Mouse (Mus musculus) hindbrain, embryonic 15.5 days (tissue): ENCODE measurements at regions not wholly inside any gene's neighbourhood (a gene's known extent, or its start where the extent isn't known, plus 50 kb on each side); places are given as distances from the start of the nearest gene placed in this dataset.

Experiments
- ATAC-seq: fragments of 200-750 bp; cut with Nextera tagmentation; 2 replicates; pipeline ENCODE4 v1.8.0; 2017; ENCODE audit warnings: low read depth, moderate number of reproducible peaks, moderate TSS enrichment; ENCODE audit not compliant: low FRiP score
- H3K27ac ChIP-seq: fragments of 300-500 bp; sonication (generic); replicated peaks from 2 replicates; pipeline ENCODE4 v1.5.1; 2015; ENCODE audit warnings: mild to moderate bottlenecking, inconsistent platforms
- H3K27me3 ChIP-seq: fragments of 300-500 bp; sonication (generic); 2 replicates; pipeline ENCODE4 v1.6.1; 2015; ENCODE audit warnings: control low read depth, inconsistent platforms
- H3K36me3 ChIP-seq: fragments of 300-500 bp; sonication (generic); 2 replicates; pipeline ENCODE4 v1.6.1; 2015; ENCODE audit warnings: control low read depth, inconsistent platforms
- H3K4me1 ChIP-seq: fragments of 300-500 bp; sonication (generic); replicated peaks from 2 replicates; pipeline ENCODE4 v1.6.1; 2015; ENCODE audit warnings: control low read depth, inconsistent platforms
- H3K4me2 ChIP-seq: fragments of 300-500 bp; sonication (generic); 2 replicates; pipeline ENCODE4 v1.6.1; 2015; ENCODE audit warnings: moderate library complexity, mild to moderate bottlenecking, inconsistent platforms
- H3K4me3 ChIP-seq: fragments of 300-500 bp; sonication (generic); 2 replicates; pipeline ENCODE4 v1.5.1; 2015; ENCODE audit warnings: mild to moderate bottlenecking, inconsistent platforms
- H3K9ac ChIP-seq: fragments of 300-500 bp; sonication (generic); 2 replicates; pipeline ENCODE4 v1.6.1; 2015; ENCODE audit warnings: inconsistent platforms
- H3K9me3 ChIP-seq: fragments of 300-500 bp; sonication (generic); 2 replicates; pipeline ENCODE4 v1.6.1; 2016; ENCODE audit warnings: control low read depth, inconsistent platforms
- WGBS: fragments of 180-500 bp; shearing (Covaris S2); methylation state at CpG from one replicate; pipeline ENCODE4 v1.1.7; 2015; 5-methylcytosine and 5-hydroxymethylcytosine counted together

DNA sequence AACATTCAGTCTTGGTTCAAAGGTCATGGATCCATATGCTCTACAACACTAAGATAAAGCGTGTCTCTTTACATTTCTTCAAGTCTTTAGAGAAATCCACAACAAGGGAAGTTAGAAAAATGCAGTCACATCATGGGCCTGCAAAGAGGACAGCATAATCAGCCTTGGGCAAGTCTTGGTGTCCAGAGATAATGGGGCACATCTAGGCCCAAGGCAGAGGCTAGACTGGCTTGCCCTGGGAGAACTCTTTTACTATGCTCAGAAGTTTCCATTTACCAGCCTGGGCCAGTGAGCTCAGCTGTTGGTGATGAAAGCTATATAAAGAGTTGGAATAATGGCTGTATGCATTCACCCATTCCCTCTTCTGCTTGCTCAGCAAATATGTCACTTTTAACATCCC is 67.9 kb upstream of the Parp11 start:
- peaks cover 10% of the 10 kb centered on the region; the same call in 1 of the 2 replicates for H3K4me1 ChIP-seq
- ATAC-seq: no peak
- H3K36me3 ChIP-seq: no peaks in the 10 kb centered on the region
- no peaks in the 10 kb centered on the region for H3K27me3 ChIP-seq
- no peaks in the 10 kb centered on the region for H3K9me3 ChIP-seq
- WGBS: 91% methylated on average over 1 of the region's 1 CpGs
- H3K4me3 ChIP-seq: no peak overlapping the region
- no peak overlapping the region for H3K4me2 ChIP-seq
- no peak overlapping the region for H3K27ac ChIP-seq
- H3K9ac ChIP-seq: no peak overlapping the region

DNA sequence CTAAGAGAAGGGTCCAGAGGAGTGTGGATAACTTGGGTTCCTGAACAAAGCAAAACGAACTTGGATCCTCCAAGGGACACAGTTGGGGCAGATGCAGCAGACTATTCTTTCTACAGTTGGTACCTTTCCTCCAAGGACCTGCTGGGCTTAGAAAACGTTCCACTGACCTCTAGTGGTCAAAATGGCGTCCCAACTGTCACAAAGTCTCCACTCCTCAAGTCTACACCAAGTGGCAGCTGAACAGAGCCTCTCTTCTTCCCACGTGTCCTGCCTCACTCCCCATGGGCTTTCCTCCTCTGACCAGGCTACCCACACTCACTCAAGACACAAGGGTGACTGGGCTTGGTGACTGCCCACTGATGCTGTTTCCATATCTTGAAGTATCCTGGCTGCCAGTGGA is 67.1 kb upstream of the Parp11 start:
- 14% methylated on average over 4 of the region's 4 CpGs for WGBS
- no peaks in the 10 kb centered on the region for H3K9me3 ChIP-seq
- H3K4me3 ChIP-seq: no peak overlapping the region
- no peaks in the 10 kb centered on the region for H3K36me3 ChIP-seq
- H3K27ac ChIP-seq: no peak overlapping the region
- no peaks in the 10 kb centered on the region for H3K27me3 ChIP-seq
- H3K4me1 ChIP-seq: peaks cover 10% of the 10 kb centered on the region; the same call in 1 of the 2 replicates
- H3K4me2 ChIP-seq: no peak overlapping the region
- no peak overlapping the region for H3K9ac ChIP-seq
- no peak for ATAC-seq

DNA sequence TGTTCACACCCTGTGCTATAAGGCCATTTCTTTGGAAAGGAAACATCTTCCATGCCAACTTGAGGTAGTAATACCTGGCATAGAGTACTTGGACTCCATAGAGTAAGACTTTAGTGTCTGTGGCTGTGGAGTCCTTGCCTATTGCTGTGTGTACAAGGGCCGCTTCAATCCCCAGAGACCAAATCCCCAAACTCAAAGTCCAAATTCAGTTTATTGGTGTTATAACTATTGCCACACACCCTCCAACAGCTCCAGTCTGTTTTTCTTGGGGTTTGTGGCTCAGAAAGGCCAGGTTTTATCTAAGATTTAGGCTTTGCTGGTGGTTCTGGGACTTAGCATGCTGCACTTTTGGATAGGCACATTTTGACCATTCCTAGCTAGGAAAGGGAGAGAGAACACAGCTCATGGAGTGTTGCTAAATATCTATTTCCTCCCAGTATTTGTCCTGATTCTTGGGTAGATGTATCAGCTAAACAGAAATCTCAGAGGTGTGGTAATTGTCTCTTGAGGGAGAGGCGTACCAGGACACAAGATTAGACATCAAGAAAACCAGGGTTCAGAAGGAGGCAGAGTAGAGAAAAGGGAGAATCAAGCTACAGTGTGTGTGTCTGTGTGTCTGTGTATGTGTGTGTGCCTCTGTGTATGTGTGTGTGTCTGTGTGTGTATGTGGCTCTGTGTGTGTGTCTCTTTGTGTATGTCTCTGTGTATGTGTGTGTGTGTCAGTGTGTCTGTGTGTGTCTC is 65.3 kb upstream of the Parp11 start:
- H3K27ac ChIP-seq: no peak overlapping the region
- WGBS: 98% methylated on average over 2 of the region's 2 CpGs
- no peak overlapping the region for H3K4me3 ChIP-seq
- H3K9ac ChIP-seq: no peak overlapping the region
- H3K9me3 ChIP-seq: no peaks in the 10 kb centered on the region
- ATAC-seq: no peak
- no peak overlapping the region for H3K4me2 ChIP-seq
- no peaks in the 10 kb centered on the region for H3K36me3 ChIP-seq
- no peaks in the 10 kb centered on the region for H3K27me3 ChIP-seq
- H3K4me1 ChIP-seq: 0 out of 2 replicates have a peak, but pooled peaks cover under 1% of the 10 kb centered on the region

DNA sequence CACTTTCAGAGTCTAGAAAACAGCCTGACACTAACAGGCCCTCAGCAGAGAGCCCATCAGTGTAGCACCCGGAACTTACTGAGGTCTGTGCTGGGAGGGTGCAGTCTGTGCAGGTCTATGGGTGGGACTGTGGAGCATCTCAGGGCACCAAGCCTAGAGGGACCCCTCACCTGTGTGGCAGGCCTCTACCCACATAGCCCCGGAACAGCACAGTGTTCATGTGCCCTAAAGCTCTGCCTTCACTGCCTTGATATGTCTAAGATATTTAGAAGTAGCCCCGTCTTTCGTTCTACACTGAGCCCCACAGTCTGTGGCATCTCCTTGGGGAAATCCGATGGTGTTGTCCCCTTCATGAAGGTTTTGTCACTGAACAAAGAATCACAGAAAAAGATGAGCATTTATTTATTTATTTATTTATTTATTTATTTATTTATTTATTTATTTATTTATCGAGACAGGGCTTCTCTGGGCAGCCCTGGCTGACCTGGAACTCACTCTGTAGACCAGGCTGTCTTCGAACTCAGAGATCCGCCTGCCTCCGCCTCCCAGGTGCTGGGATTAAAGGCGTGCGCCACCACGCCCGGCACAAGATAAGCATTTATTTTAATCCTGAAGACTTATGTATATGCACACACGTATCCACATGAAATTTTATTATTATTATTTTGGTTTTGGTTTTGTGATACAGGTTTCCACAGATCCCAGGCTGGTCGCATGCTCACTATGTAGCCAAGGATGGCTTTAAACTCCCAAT is 55.2 kb upstream of the Parp11 start:
- 0 out of 2 replicates have a peak, but pooled peaks cover 10% of the 10 kb centered on the region for H3K4me1 ChIP-seq
- no peak overlapping the region for H3K9ac ChIP-seq
- no peak overlapping the region for H3K4me3 ChIP-seq
- ATAC-seq: no peak
- no peaks in the 10 kb centered on the region for H3K36me3 ChIP-seq
- H3K4me2 ChIP-seq: no peak overlapping the region
- WGBS: 95% methylated on average over 15 of the region's 15 CpGs
- no peaks in the 10 kb centered on the region for H3K27me3 ChIP-seq
- no peaks in the 10 kb centered on the region for H3K9me3 ChIP-seq
- no peak overlapping the region for H3K27ac ChIP-seq

DNA sequence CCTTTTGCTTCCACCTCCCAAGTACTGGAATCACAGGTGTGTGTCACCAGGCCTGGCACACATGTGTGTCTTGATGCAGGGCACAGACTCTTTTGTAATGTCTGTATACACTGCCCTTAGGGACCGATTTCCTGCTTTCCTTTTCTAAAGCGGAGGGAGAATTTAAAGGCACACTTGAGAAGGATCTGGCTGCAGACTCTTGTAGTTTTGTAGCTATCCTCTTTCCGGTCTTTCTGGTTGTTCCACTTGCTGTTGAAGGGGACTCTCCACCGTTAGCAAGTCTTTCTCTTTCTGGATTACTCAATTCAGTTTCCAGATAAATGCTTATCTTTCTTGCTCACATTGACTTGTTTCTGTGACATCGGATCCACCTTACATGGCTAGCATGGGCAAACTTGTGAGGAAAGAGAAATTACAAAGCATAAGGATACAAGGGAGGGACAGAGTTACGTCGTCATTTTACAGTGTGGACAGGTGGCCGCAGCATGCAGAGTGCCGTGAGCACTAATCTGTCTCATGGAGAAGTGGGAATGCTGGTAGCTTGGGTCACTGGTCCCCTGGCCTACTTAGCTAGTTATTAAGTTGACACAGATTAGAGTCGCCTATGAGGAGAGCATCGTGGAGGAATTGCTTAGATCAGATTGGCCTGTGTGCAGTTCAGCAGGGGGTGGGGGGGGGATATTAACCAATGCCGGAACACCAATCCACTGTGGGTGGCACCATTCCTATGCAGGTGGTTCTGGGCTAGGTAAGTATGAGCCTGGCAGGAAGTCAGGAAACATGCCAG is 54.4 kb upstream of the Parp11 start:
- Histone ChIP-seq H3K4me2 (no peak overlapping the region), H3K27me3 (no peaks in the 10 kb centered on the region), H3K36me3 (no peaks in the 10 kb centered on the region), H3K4me1 (0 out of 2 replicates have a peak, but pooled peaks cover 10% of the 10 kb centered on the region), H3K4me3 (no peak overlapping the region), H3K27ac (no peak overlapping the region), H3K9ac (no peak overlapping the region), H3K9me3 (no peaks in the 10 kb centered on the region)
- ATAC-seq: no peak
- WGBS: 90% methylated on average over 12 of the region's 12 CpGs

DNA sequence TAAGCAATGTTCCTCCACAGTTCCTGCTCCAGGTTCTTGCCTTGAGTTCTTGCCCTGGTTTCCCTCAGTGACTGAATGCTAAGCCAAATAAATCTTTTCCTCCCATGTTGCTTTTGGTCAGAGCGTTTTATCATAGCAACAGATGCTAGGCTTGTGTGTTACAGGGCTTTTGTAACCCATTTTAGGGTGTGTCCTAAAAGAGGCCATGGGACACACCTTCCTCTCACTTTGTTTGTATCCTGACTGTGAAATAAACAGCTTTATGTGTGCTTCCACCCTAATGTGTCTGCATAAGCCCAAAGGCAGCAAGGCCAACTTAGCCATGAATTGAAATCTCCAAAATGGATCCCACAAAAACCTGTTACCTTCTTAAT is 53.9 kb upstream of the Parp11 start:
- WGBS: 97% methylated on average over 1 of the region's 1 CpGs
- no peaks in the 10 kb centered on the region for H3K27me3 ChIP-seq
- H3K9ac ChIP-seq: no peak overlapping the region
- no peaks in the 10 kb centered on the region for H3K9me3 ChIP-seq
- no peak overlapping the region for H3K4me2 ChIP-seq
- no peak overlapping the region for H3K27ac ChIP-seq
- H3K4me1 ChIP-seq: 0 out of 2 replicates have a peak, but pooled peaks cover 10% of the 10 kb centered on the region
- no peak for ATAC-seq
- H3K4me3 ChIP-seq: no peak overlapping the region
- no peaks in the 10 kb centered on the region for H3K36me3 ChIP-seq

DNA sequence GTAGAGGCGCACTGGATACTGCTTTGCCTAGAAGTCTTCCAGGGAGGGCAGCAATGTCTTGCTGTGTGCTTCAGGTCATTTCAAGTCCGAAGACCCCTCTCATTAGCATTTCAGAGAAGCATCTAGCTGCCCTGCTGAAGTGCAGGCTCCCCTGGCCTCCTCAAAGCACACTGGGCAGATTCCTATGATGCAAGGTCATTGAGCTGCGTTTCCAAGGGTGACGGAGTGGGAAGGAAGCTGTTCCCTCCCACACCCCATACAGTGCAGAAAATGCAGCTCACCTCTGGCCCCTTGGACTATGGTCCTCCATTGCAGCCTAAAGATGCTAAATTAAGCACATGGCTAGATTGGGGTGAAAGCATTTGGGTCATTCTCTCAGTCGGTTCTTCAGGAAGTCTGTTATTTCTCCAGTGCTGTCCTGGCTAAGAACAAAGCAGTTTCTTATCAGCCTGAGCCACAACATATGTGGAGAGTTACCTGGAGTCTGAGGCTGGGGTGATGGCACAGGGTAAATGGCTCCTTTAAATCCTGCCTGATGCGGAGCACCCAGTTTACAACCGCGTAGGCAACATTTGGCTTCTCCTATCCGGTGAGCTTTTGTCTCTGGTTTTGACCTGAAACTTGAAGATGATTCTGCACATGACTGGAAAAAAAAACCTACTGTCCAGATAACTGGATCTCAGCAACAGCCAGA is 52.6 kb upstream of the Parp11 start:
- ATAC-seq: peak; percentile 69
- H3K9me3 ChIP-seq: no peaks in the 10 kb centered on the region
- WGBS: 18% methylated on average over 9 of the region's 9 CpGs
- 0 out of 2 replicates have a peak, but pooled peaks cover 10% of the 10 kb centered on the region for H3K4me1 ChIP-seq
- no peak overlapping the region for H3K4me3 ChIP-seq
- H3K27ac ChIP-seq: no peak overlapping the region
- H3K27me3 ChIP-seq: no peaks in the 10 kb centered on the region
- no peak overlapping the region for H3K9ac ChIP-seq
- no peak overlapping the region for H3K4me2 ChIP-seq
- no peaks in the 10 kb centered on the region for H3K36me3 ChIP-seq
